Mouse (Mus musculus) right cerebral cortex, adult 18-20 months (tissue): ENCODE data around the gene Cyp4a14.
"Not testable (repeated sequence)": the region's sequence is repeated elsewhere in the genome, so short reads cannot be mapped to it uniquely, and the experiment has no call there.

Source experiments
- DNase-seq: peaks from one replicate; pipeline ENCODE4 v3.0.0; 2022; ENCODE audit warnings: mixed read lengths

Cyp4a14 gene

GRCm38 (mm10) chr4:115496001-115496400 is at the start of gene Cyp4a14:
Cyp4a14 (minus strand) TSS chr4:115496142.
- DNase-seq: no peak

GRCm38 (mm10) chr4:115545101-115545500 is 49.2 kb upstream of the Cyp4a14 start:
- no peak for DNase-seq

GRCm38 (mm10) chr4:115521766-115522165 is 25.8 kb upstream of the Cyp4a14 start:
- no peak for DNase-seq

- no peak for DNase-seq
Measured at GRCm38 (mm10) chr4:115519444-115519843, 23.5 kb upstream of the Cyp4a14 start.

GRCm38 (mm10) chr4:115518000-115518399 is 22.1 kb upstream of the Cyp4a14 start, which contains the start of gene Cyp4a10:
Cyp4a10 (plus strand) TSS chr4:115518264.
- not testable (repeated sequence) for DNase-seq

GRCm38 (mm10) chr4:115513964-115514363 is 18.0 kb upstream of the Cyp4a14 start:
- DNase-seq: not testable (repeated sequence)

- no peak for DNase-seq
Measured at GRCm38 (mm10) chr4:115497466-115497865, 1.5 kb upstream of the Cyp4a14 start.

GRCm38 (mm10) chr4:115481006-115481652 is 14.8 kb downstream of the Cyp4a14 start:
- no peak for DNase-seq

- not testable (repeated sequence) for DNase-seq
Measured at GRCm38 (mm10) chr4:115476051-115476450, 19.9 kb downstream of the Cyp4a14 start.

GRCm38 (mm10) chr4:115473585-115473984 is 22.4 kb downstream of the Cyp4a14 start:
- not testable (repeated sequence) for DNase-seq

GRCm38 (mm10) chr4:115452304-115452703 is 43.6 kb downstream of the Cyp4a14 start, which contains the start of gene Cyp4a30b:
Cyp4a30b (plus strand) TSS chr4:115452604.
- no peak for DNase-seq

GRCm38 (mm10) chr4:115450577-115451137 is 45.3 kb downstream of the Cyp4a14 start:
- DNase-seq: no peak
